Comparison of ENCODE assay signal across 30 mouse cellular contexts in genomic region chr15:11970621-11971020, GRCm38 (mm10). TPM values are rescaled to one million over a fixed set of nuclear protein-coding genes. Genes with fewer than 3 reads are reported as not detected.
DNase-seq lines count a peak whose midpoint lies in the region; ATAC-seq and TF ChIP-seq lines count a peak whose summit lies in the region.
"Had no signal": no experiment of that assay in that cellular context is flagged by ENCODE, and none has a peak within 500 bp of the region (broad histone marks: within the 10 kb centered on the region; RNA-seq: fewer than 3 reads in every experiment).

No protein-coding gene starts in this region.

- H3K4me1 ChIP-seq in heart, adult 2 months (ENCODE audit: control insufficient read depth, insufficient read depth, low read length) = no peaks in the 10 kb centered on the region
- no peaks in the 10 kb centered on the region for H3K4me1 ChIP-seq in heart, embryonic 12.5 days (replicated peaks)
- H3K4me1 ChIP-seq in neural tube, embryonic 15.5 days = no peaks in the 10 kb centered on the region
- H3K4me1 ChIP-seq: hindbrain, embryonic 12.5 days; limb, embryonic 10.5 days; limb, embryonic 15.5 days; liver, embryonic 13.5 days had no signal

- no peak for TF ChIP-seq EP300 in heart, adult 2 months (IDR thresholded peaks at IDR 0.05; ENCODE audit: insufficient read depth, low read depth, low read length)

- no peak overlapping the region for H3K4me2 ChIP-seq in heart, embryonic 12.5 days
- H3K4me2 ChIP-seq in neural tube, embryonic 15.5 days = no peak overlapping the region
- H3K4me2 ChIP-seq: hindbrain, embryonic 12.5 days; limb, embryonic 15.5 days; liver, embryonic 13.5 days had no signal

- TF ChIP-seq CTCF in heart, adult 2 months (IDR thresholded peaks at IDR 0.05) = no peak

- WGBS in heart, adult 2 months = 77% methylated on average over 10 of the region's 10 CpGs
- 78% methylated on average over 10 of the region's 10 CpGs for WGBS in heart, embryonic 12.5 days
- 82% methylated on average over 10 of the region's 10 CpGs for WGBS in neural tube, embryonic 15.5 days

- peak; percentile 38 to 47 for DNase-seq in heart, adult 2 months
- DNase-seq in gastrocnemius, postnatal 25 days = peak; percentile 59
- peak; percentile 47 to 60 for DNase-seq in heart, postnatal 14 days
- DNase-seq in B cell, adult 2 months = no peak
- no peak for DNase-seq in thymus, postnatal 0 days (ENCODE audit: low spot score)
- DNase-seq: adrenal gland, postnatal 14 days; cerebellum, adult 11-12 months; cerebellum, adult 9-11 months; forebrain, postnatal 0 days; kidney, adult 9 months; kidney, postnatal 10 days; layer of hippocampus, postnatal 36 days; liver, embryonic 13.5 days; lung, adult 18-20 months; lung, postnatal 14 days; midbrain, embryonic 14.5 days; right cerebral cortex, adult 18-20 months; spleen, adult 18-20 months; thymus, adult 2 months; thymus, postnatal 4 days had no signal

- H3K27ac ChIP-seq in heart, adult 2 months = no peak overlapping the region
- H3K27ac ChIP-seq in heart, embryonic 12.5 days (ENCODE audit: poor library complexity, severe bottlenecking) = no peak overlapping the region
- H3K27ac ChIP-seq in neural tube, embryonic 15.5 days (replicated peaks) = no peak overlapping the region
- H3K27ac ChIP-seq: hindbrain, embryonic 12.5 days; hindbrain, postnatal 0 days; limb, embryonic 10.5 days; limb, embryonic 15.5 days; liver, embryonic 13.5 days; stomach, postnatal 0 days had no signal

- ATAC-seq in heart, embryonic 12.5 days (ENCODE audit: insufficient number of reproducible peaks, low FRiP score) = no peak
- ATAC-seq in neural tube, embryonic 15.5 days (ENCODE audit: low FRiP score) = no peak
- ATAC-seq: forebrain, postnatal 0 days; hindbrain, postnatal 0 days; intestine, embryonic 16.5 days had no signal

- no peak overlapping the region for H3K4me3 ChIP-seq in heart, adult 2 months
- no peak overlapping the region for H3K4me3 ChIP-seq in heart, embryonic 12.5 days
- H3K4me3 ChIP-seq in neural tube, embryonic 15.5 days (replicated peaks) = no peak overlapping the region
- H3K4me3 ChIP-seq: erythroblast, embryonic 14.5 days; hindbrain, embryonic 12.5 days; limb, embryonic 10.5 days; limb, embryonic 15.5 days; liver, embryonic 13.5 days had no signal

- H3K27me3 ChIP-seq in heart, adult 2 months (ENCODE audit: control insufficient read depth, insufficient read depth, low read length) = no peaks in the 10 kb centered on the region
- H3K27me3 ChIP-seq in heart, embryonic 12.5 days (replicated peaks) = no peaks in the 10 kb centered on the region
- no peaks in the 10 kb centered on the region for H3K27me3 ChIP-seq in neural tube, embryonic 15.5 days (replicated peaks)
- H3K27me3 ChIP-seq: CH12.LX; hindbrain, embryonic 12.5 days; limb, embryonic 15.5 days; liver, embryonic 13.5 days had no signal

- H3K9me3 ChIP-seq in heart, embryonic 12.5 days (replicated peaks) = peaks cover 13% of the 10 kb centered on the region; the same call in 1 of the 2 replicates
- no peaks in the 10 kb centered on the region for H3K9me3 ChIP-seq in neural tube, embryonic 15.5 days (replicated peaks)
- H3K9me3 ChIP-seq: hindbrain, embryonic 12.5 days; limb, embryonic 10.5 days; limb, embryonic 15.5 days; liver, embryonic 13.5 days had no signal

- intact Hi-C loops in heart, adult 2 months (cut with DNase I) = loop anchor here (5.0 kb wide), 2 partner anchors 227 to 297 kb away; no protein-coding TSS in a partner anchor
- intact Hi-C loops in heart, postnatal 14 days (cut with DNase I) = loop anchor here (1.0 to 10.0 kb wide), 4 partner anchors 67 to 404 kb away; no protein-coding TSS in a partner anchor

- H3K9ac ChIP-seq in heart, adult 2 months (ENCODE audit: low read depth, low read length) = no peak overlapping the region
- H3K9ac ChIP-seq in heart, embryonic 12.5 days = no peak overlapping the region
- no peak overlapping the region for H3K9ac ChIP-seq in neural tube, embryonic 15.5 days (replicated peaks)
- H3K9ac ChIP-seq: forebrain, postnatal 0 days; hindbrain, embryonic 12.5 days; limb, embryonic 15.5 days; liver, embryonic 13.5 days had no signal

- TF ChIP-seq POLR2A in heart, adult 2 months (IDR thresholded peaks at IDR 0.05; ENCODE audit: insufficient read depth, low read depth, low read length) = no peak

- H3K79me2 ChIP-seq in heart, adult 2 months (replicated peaks; ENCODE audit: control insufficient read depth, insufficient read depth, low read length) = no peaks in the 10 kb centered on the region

- H3K36me3 ChIP-seq in heart, adult 2 months (ENCODE audit: control insufficient read depth, insufficient read depth, low read length) = no peaks in the 10 kb centered on the region
- peaks cover 8% of the 10 kb centered on the region for H3K36me3 ChIP-seq in heart, embryonic 12.5 days
- H3K36me3 ChIP-seq in neural tube, embryonic 15.5 days = no peaks in the 10 kb centered on the region
- H3K36me3 ChIP-seq: hindbrain, embryonic 12.5 days; liver, embryonic 13.5 days had no signal

RNA-seq across cellular contexts. Expression of gene Sub1, which starts 26.2 kb away (rescaled TPM):
- 10 to 100 TPM; 76.8 to 90.7 TPM for total RNA-seq in heart, adult 2 months (2021)
- polyA plus RNA-seq in heart, adult 2 months (2012; rRNA removed) = 7.5 and 12.7 TPM in 2 replicates
- 596 and 625 TPM in 2 replicates for polyA plus RNA-seq in heart, embryonic 12.5 days (2016; fragmentation: Nextera tagmentation; extraction: Ambion mirVana)
- total RNA-seq in gastrocnemius, postnatal 25 days (2021) = 10 to 100 TPM; 83.4 to 86.2 TPM
- total RNA-seq in heart, postnatal 14 days (2021) = 10 to 100 TPM; 85.2 to 99.5 TPM
- 1,079 and 1,123 TPM in 2 replicates for polyA plus RNA-seq in thymus, postnatal 0 days (2015; fragmentation: Nextera tagmentation; extraction: Ambion mirVana)
- 575 TPM in 2 replicates for polyA plus RNA-seq in neural tube, embryonic 15.5 days (2015; fragmentation: Nextera tagmentation; extraction: Ambion mirVana)

Comparison
In these comparisons a context has a peak if more than half of its experiments do, and no peak if none do; other contexts are left out.
1. RNA of gene Sub1, which starts 26.2 kb away (polyA plus RNA-seq): 1,079 to 1,123 TPM in thymus, postnatal 0 days, 596 to 625 TPM in heart, embryonic 12.5 days and 575 TPM in neural tube, embryonic 15.5 days; 7.5 to 12.7 TPM in heart, adult 2 months; every median in the first group is over 10 times any median in the second.
2. DNase-seq: peak in heart, adult 2 months (2 of 2), gastrocnemius, postnatal 25 days (single experiment) and heart, postnatal 14 days (2 of 2); none in B cell, adult 2 months (0 of 2) and thymus, postnatal 0 days (single experiment).